Mouse (Mus musculus) layer of hippocampus, adult 18-20 months (tissue): ENCODE measurements at regions not wholly inside any gene's neighbourhood (a gene's known extent, or its start where the extent isn't known, plus 50 kb on each side); places are given as distances from the start of the nearest gene placed in this dataset.

Experiments
- DNase-seq, 2 experiments: peaks; one replicate each; pipeline ENCODE4 v3.0.0; 2022; ENCODE audit warnings: low spot score in 2 of 2

DNA sequence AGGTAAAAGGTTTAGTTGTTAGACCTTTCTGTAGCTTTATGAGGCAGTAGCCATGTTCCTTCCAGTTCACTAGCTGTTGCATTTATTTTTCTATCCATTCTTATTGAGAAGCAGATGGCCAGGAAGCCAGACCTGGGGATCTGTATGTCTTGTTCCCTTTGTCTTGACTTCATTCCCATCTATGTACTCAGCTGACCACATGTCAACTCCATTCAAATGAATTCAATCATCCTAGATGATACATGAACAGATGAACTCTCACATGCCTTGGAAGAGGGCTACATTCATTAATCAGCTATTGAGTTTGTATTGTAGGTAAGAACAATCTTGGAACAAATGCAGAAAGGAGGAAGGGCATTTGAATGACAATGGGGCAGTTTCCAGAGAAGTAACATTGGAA lies 2722.7 kb upstream of the Lrrc6 start:
- DNase-seq, result no peak

DNA sequence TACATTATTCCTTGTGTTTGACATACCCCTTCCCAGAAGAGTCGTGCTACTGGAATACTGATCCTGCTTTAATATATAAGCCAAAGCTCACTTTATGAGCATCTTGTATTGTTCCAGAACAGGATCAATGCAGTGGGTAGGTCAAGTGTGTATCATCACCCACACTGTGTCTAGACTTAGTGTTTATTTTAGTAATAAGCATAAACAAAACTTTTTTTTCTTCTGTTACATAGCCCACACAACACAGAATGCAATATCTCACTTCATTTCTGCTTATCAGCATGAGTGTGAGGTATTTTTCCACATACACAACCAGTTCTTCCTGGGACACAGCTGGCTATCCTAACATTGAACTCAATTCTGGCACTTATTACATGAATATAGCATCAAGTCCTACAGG lies 2721.7 kb upstream of the Lrrc6 start:
- DNase-seq, result no peak
